Mouse (Mus musculus): ENCODE measurements around the gene Hoga1. TPM values are rescaled to one million over a fixed set of nuclear protein-coding genes. Genes with fewer than 3 reads are reported as not detected.

Gene Hoga1
- polyA plus RNA-seq, 1 experiment from 2014 or later = 1.1 TPM

- Histone ChIP-seq H3K4me3 (no peak overlapping the region), H3K36me3 (replicated peaks) (peaks cover 94% of the 10 kb centered on the region)
- 91% methylated on average over 5 of the region's 5 CpGs for WGBS
Measured at GRCm38 (mm10) chr19:42118596-42118995, 73.2 kb downstream of the Hoga1 start.

GRCm38 (mm10) chr19:42120451-42120850, 75.0 kb downstream of the Hoga1 start:
- no peaks in the 10 kb centered on the region for H3K27me3 ChIP-seq (replicated peaks; ENCODE audit: low read depth, poor library complexity, severe bottlenecking)
- WGBS = 93% methylated on average over 8 of the region's 8 CpGs
- no peaks in the 10 kb centered on the region for H3K4me1 ChIP-seq
- no peak overlapping the region for H3K4me3 ChIP-seq
- peaks cover 94% of the 10 kb centered on the region for H3K36me3 ChIP-seq (replicated peaks)
- no peaks in the 10 kb centered on the region for H3K9me3 ChIP-seq
- no peak overlapping the region for H3K27ac ChIP-seq (replicated peaks)
- DNase-seq (ENCODE audit: low spot score) = no peak

More at GRCm38 (mm10) chr19:42118596-42118995, 73.2 kb downstream of the Hoga1 start:
- Histone ChIP-seq H3K27me3 (replicated peaks; ENCODE audit: low read depth, poor library complexity, severe bottlenecking) (no peaks in the 10 kb centered on the region), H3K4me1 (no peaks in the 10 kb centered on the region), H3K27ac (replicated peaks) (no peak overlapping the region), H3K9me3 (no peaks in the 10 kb centered on the region)
- DNase-seq (ENCODE audit: low spot score) = no peak

Other genes starting within 250 kb of the Hoga1 start
- gene Arhgap19, start 243.6 kb upstream of the Hoga1 start, polyA plus RNA-seq (2016; fragmentation: Nextera tagmentation; extraction: Ambion mirVana) = 45.2 and 46.2 TPM in 2 replicates
- 9.1 and 9.2 TPM in 2 replicates for gene Frat1, start 215.6 kb upstream of the Hoga1 start, polyA plus RNA-seq (2016; fragmentation: Nextera tagmentation; extraction: Ambion mirVana)
- gene Frat2, start 197.5 kb upstream of the Hoga1 start, polyA plus RNA-seq (2016; fragmentation: Nextera tagmentation; extraction: Ambion mirVana) = 3.8 and 4.3 TPM in 2 replicates
- 36.3 and 38.9 TPM in 2 replicates for gene Rrp12, start 149.4 kb upstream of the Hoga1 start, polyA plus RNA-seq (2016; fragmentation: Nextera tagmentation; extraction: Ambion mirVana)
- gene Pgam1, start 133.7 kb upstream of the Hoga1 start, polyA plus RNA-seq (2016; fragmentation: Nextera tagmentation; extraction: Ambion mirVana) = 1,003 and 1,124 TPM in 2 replicates
- gene Exosc1, start 112.2 kb upstream of the Hoga1 start, polyA plus RNA-seq (2016; fragmentation: Nextera tagmentation; extraction: Ambion mirVana) = 94.3 and 96.8 TPM in 2 replicates
- 85.4 and 85.7 TPM in 2 replicates for gene Zdhhc16, start 112.1 kb upstream of the Hoga1 start, polyA plus RNA-seq (2016; fragmentation: Nextera tagmentation; extraction: Ambion mirVana)
- 43.1 and 45.0 TPM in 2 replicates for gene Mms19, start 64.5 kb upstream of the Hoga1 start, polyA plus RNA-seq (2016; fragmentation: Nextera tagmentation; extraction: Ambion mirVana)
- 13.2 and 13.5 TPM in 2 replicates for gene Ubtd1, start 63.8 kb upstream of the Hoga1 start, polyA plus RNA-seq (2016; fragmentation: Nextera tagmentation; extraction: Ambion mirVana)
- 0.22 TPM in 1 of 2 replicates, not detected in the other for gene Ankrd2, start 9.6 kb upstream of the Hoga1 start, polyA plus RNA-seq (2016; fragmentation: Nextera tagmentation; extraction: Ambion mirVana)
- 0.17 TPM in 1 of 2 replicates, not detected in the other for gene 4933411K16Rik, start 6.6 kb downstream of the Hoga1 start, polyA plus RNA-seq (2016; fragmentation: Nextera tagmentation; extraction: Ambion mirVana)
- gene Morn4, start 40.7 kb downstream of the Hoga1 start, polyA plus RNA-seq (2016; fragmentation: Nextera tagmentation; extraction: Ambion mirVana) = 47.9 and 48.1 TPM in 2 replicates
- gene Pi4k2a, start 44.9 kb downstream of the Hoga1 start, polyA plus RNA-seq (2016; fragmentation: Nextera tagmentation; extraction: Ambion mirVana) = 28.0 and 30.2 TPM in 2 replicates
- gene Avpi1, start 83.4 kb downstream of the Hoga1 start, polyA plus RNA-seq (2016; fragmentation: Nextera tagmentation; extraction: Ambion mirVana) = 23.5 and 24.5 TPM in 2 replicates
- 3.9 and 4.0 TPM in 2 replicates for gene Marveld1, start 101.8 kb downstream of the Hoga1 start, polyA plus RNA-seq (2016; fragmentation: Nextera tagmentation; extraction: Ambion mirVana)
- 32.0 and 33.0 TPM in 2 replicates for gene Zfyve27, start 118.3 kb downstream of the Hoga1 start, polyA plus RNA-seq (2016; fragmentation: Nextera tagmentation; extraction: Ambion mirVana)
- gene Sfrp5, start 156.6 kb downstream of the Hoga1 start, polyA plus RNA-seq (2016; fragmentation: Nextera tagmentation; extraction: Ambion mirVana) = 0.58 and 0.72 TPM in 2 replicates
- 0.58 and 1.2 TPM in 2 replicates for gene Golga7b, start 202.0 kb downstream of the Hoga1 start, polyA plus RNA-seq (2016; fragmentation: Nextera tagmentation; extraction: Ambion mirVana)

Data from embryonic facial prominence, embryonic 10.5 days (tissue).